Mouse (Mus musculus) midbrain, embryonic 12.5 days (tissue): ENCODE data around the gene Med12. TPM values are rescaled to one million over a fixed set of nuclear protein-coding genes. Genes with fewer than 3 reads are reported as not detected.

ENCODE experiments used
- ATAC-seq: fragments of 200-750 bp; cut with Nextera tagmentation; 2 replicates; pipeline ENCODE4 v1.8.0; 2017; ENCODE audit warnings: low read depth, moderate TSS enrichment, moderate library complexity; ENCODE audit not compliant: low FRiP score
- H3K27ac ChIP-seq: fragments of 300-500 bp; sonication (generic); replicated peaks from 2 replicates; pipeline ENCODE4 v1.5.1; 2016; ENCODE audit warnings: mild to moderate bottlenecking
- H3K27me3 ChIP-seq: fragments of 300-500 bp; sonication (generic); 2 replicates; pipeline ENCODE4 v1.6.1; 2016; ENCODE audit warnings: mild to moderate bottlenecking
- H3K36me3 ChIP-seq: fragments of 300-500 bp; sonication (generic); 2 replicates; pipeline ENCODE4 v1.6.1; 2016
- H3K4me1 ChIP-seq: fragments of 300-500 bp; sonication (generic); 2 replicates; pipeline ENCODE4 v1.6.1; 2016
- H3K4me2 ChIP-seq: fragments of 300-500 bp; sonication (generic); replicated peaks from 2 replicates; pipeline ENCODE4 v1.6.1; 2016; ENCODE audit warnings: mild to moderate bottlenecking, moderate library complexity
- H3K4me3 ChIP-seq: fragments of 300-500 bp; sonication (generic); 2 replicates; pipeline ENCODE4 v1.5.1; 2016; ENCODE audit warnings: mild to moderate bottlenecking
- H3K9ac ChIP-seq: fragments of 300-500 bp; sonication (generic); replicated peaks from 2 replicates; pipeline ENCODE4 v1.6.1; 2016; ENCODE audit warnings: mild to moderate bottlenecking, moderate library complexity
- H3K9me3 ChIP-seq: fragments of 300-500 bp; sonication (generic); 2 replicates; pipeline ENCODE4 v1.6.1; 2016; ENCODE audit warnings: mild to moderate bottlenecking
- WGBS: fragments of 180-500 bp; shearing (Covaris S2); methylation state at CpG from one replicate; pipeline ENCODE4 v1.1.7; 2016; 5-methylcytosine and 5-hydroxymethylcytosine counted together
- polyA plus RNA-seq: library from polyadenylated mRNA; unstranded; fragments of >200 nt; fragmentation: Nextera tagmentation; extraction: Ambion mirVana; gene quantifications from 2 replicates; pipeline ENCODE4 v1.2.1, GENCODE M21; 2016

Med12 gene
- polyA plus RNA-seq, 1 experiment from 2014 or later: 40.4 TPM

GRCm38 (mm10) chrX:101301654-101302053 is 27.8 kb downstream of the Med12 start:
- peak overlapping the region; percentile 51 for H3K4me2 ChIP-seq

DNA sequence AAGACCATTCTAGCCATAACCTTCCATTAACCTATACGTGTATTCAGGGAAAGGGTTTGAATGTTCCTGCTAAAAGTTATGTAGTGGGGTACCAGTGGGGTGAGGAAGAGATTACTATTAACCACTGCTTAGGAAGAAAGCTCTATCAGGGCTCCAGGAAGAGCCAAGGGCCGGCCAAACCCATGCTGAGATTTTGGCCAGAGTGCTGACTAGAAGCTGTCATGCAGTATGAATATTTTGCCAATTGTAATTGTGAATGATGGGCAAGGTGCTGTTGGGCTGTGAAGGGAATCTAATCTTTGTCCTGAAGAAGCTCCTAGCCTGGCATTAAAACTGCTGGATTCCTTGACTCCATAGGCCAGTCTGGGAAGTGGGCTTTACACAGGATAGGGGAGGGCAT is 30.8 kb downstream of the Med12 start:
- Histone ChIP-seq H3K36me3 (peaks cover 4% of the 10 kb centered on the region), H3K27ac (no peak overlapping the region), H3K9ac (no peak overlapping the region), H3K4me3 (no peak overlapping the region), H3K27me3 (peaks cover 41% of the 10 kb centered on the region), H3K4me1 (peaks cover 36% of the 10 kb centered on the region), H3K4me2 (no peak overlapping the region), H3K9me3 (no peaks in the 10 kb centered on the region)
- ATAC-seq: no peak
- 34% methylated on average over 2 of the region's 2 CpGs for WGBS

More at GRCm38 (mm10) chrX:101301654-101302053, 27.8 kb downstream of the Med12 start:
- Histone ChIP-seq H3K27ac (no peak overlapping the region), H3K9me3 (no peaks in the 10 kb centered on the region), H3K4me1 (peaks cover 36% of the 10 kb centered on the region), H3K36me3 (peaks cover 3% of the 10 kb centered on the region; the same call in 1 of the 2 replicates), H3K9ac (no peak overlapping the region; the same call in 1 of the 2 replicates), H3K4me3 (peak overlapping the region; percentile 49; the same call in 1 of the 2 replicates), H3K27me3 (peaks cover 32% of the 10 kb centered on the region)
- no peak for ATAC-seq
- 61% methylated on average over 9 of the region's 9 CpGs for WGBS

- no peaks in the 10 kb centered on the region for H3K9me3 ChIP-seq
- no peak overlapping the region for H3K9ac ChIP-seq
- no peak overlapping the region for H3K4me2 ChIP-seq
- no peak overlapping the region for H3K4me3 ChIP-seq
- H3K36me3 ChIP-seq: peaks cover 13% of the 10 kb centered on the region
- no peak for ATAC-seq
- H3K4me1 ChIP-seq: peaks cover 12% of the 10 kb centered on the region
- WGBS: 94% methylated on average over 5 of the region's 5 CpGs
- H3K27me3 ChIP-seq: peaks cover 22% of the 10 kb centered on the region
- H3K27ac ChIP-seq: no peak overlapping the region
These were observed 35.5 kb downstream of the Med12 start for GRCm38 (mm10) chrX:101309299-101309698.

DNA sequence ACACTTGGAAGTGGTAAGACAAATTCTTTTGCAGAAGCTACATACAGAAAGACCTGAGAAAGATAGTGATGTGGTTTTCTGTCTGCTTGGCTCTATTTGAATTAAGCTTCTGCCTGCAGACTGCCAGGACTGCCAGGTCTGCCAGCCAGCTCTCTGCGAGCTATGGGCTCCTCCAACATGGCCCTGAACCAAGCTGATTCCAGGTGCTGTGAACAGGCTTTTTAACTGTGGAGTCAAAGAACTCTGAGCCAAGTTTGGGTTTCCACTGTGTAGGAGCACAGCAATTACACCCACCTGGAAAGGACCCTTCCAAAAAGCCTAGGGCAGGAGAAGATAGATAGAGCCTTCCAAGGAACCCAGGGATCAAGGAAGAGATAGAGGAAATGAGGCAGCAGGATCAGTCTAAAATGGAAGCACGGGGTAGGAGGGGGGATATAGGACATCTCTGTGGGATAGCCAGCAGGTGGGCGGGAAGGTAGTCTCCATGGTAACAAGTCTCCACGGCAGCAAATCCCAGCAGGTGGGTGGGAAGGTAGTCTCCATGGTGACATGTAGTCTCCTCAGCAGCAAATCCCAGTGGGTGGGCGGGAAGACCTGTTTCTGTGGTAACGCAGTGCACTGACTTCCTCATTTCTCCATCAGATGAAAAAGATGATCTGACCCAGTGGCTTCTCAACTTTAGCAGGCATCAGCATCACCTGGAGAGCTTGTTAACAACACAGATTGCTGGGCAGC is 40.0 kb downstream of the Med12 start:
- Histone ChIP-seq H3K27ac (0 out of 2 replicates have a peak overlapping the region, but pooled peaks have one; percentile 20), H3K9me3 (no peaks in the 10 kb centered on the region), H3K4me3 (no peak overlapping the region), H3K36me3 (peaks cover 26% of the 10 kb centered on the region), H3K27me3 (peaks cover 9% of the 10 kb centered on the region; the same call in 1 of the 2 replicates), H3K4me2 (no peak overlapping the region), H3K4me1 (peaks cover 8% of the 10 kb centered on the region; the same call in 1 of the 2 replicates), H3K9ac (no peak overlapping the region)
- 0 out of 2 replicates have a peak, but pooled peaks have one; percentile 52 for ATAC-seq
- 33% methylated on average over 6 of the region's 6 CpGs for WGBS

DNA sequence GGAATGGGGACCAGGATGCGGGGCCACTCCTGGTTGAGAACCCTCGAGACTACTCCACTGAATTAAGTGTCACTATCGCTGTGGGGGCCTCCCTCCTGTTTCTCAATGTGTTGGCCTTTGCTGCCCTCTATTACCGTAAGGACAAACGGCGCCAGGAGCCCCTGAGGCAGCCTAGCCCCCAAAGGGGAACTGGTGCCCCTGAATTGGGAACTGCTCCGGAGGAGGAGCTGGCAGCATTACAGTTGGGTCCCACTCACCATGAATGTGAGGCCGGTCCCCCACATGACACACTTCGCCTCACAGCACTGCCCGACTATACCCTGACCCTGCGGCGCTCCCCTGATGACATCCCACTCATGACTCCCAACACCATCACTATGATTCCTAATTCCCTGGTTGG is 45.9 kb downstream of the Med12 start:
- Histone ChIP-seq H3K4me2 (no peak overlapping the region), H3K27me3 (peaks cover 3% of the 10 kb centered on the region; the same call in 1 of the 2 replicates), H3K9me3 (no peaks in the 10 kb centered on the region), H3K36me3 (peaks cover 28% of the 10 kb centered on the region), H3K27ac (no peak overlapping the region), H3K4me3 (no peak overlapping the region), H3K4me1 (no peaks in the 10 kb centered on the region), H3K9ac (no peak overlapping the region)
- 95% methylated on average over 12 of the region's 12 CpGs for WGBS
- no peak for ATAC-seq

GRCm38 (mm10) chrX:101325989-101326899 is 52.4 kb downstream of the Med12 start:
- Histone ChIP-seq H3K4me3 (no peak overlapping the region), H3K9me3 (no peaks in the 10 kb centered on the region), H3K4me1 (0 out of 2 replicates have a peak, but pooled peaks cover 3% of the 10 kb centered on the region), H3K36me3 (no peaks in the 10 kb centered on the region), H3K4me2 (no peak overlapping the region), H3K27ac (no peak overlapping the region), H3K9ac (no peak overlapping the region), H3K27me3 (no peaks in the 10 kb centered on the region)
- ATAC-seq: no peak
- 62% methylated on average over 8 of the region's 8 CpGs for whole genome bisulfite sequencing

- 29% methylated on average over 9 of the region's 10 CpGs for WGBS
- peaks cover 8% of the 10 kb centered on the region; the same call in 1 of the 2 replicates for H3K4me1 ChIP-seq
- H3K36me3 ChIP-seq: no peaks in the 10 kb centered on the region
- H3K27me3 ChIP-seq: no peaks in the 10 kb centered on the region
- no peak overlapping the region for H3K4me3 ChIP-seq
- H3K27ac ChIP-seq: peak overlapping the region; percentile 66
- 0 out of 2 replicates have a peak overlapping the region, but pooled peaks have one; percentile 6 for H3K9ac ChIP-seq
- ATAC-seq: no peak
- no peak overlapping the region; the same call in 1 of the 2 replicates for H3K4me2 ChIP-seq
- H3K9me3 ChIP-seq: no peaks in the 10 kb centered on the region
These were observed 55.7 kb downstream of the Med12 start for GRCm38 (mm10) chrX:101329372-101330028.

GRCm38 (mm10) chrX:101332031-101332374 is 58.2 kb downstream of the Med12 start:
- peak overlapping the region; percentile 44 for H3K4me2 ChIP-seq
- H3K4me1 ChIP-seq: peaks cover 8% of the 10 kb centered on the region; the same call in 1 of the 2 replicates
- H3K27me3 ChIP-seq: 0 out of 2 replicates have a peak, but pooled peaks cover 3% of the 10 kb centered on the region
- peak; percentile 25 for ATAC-seq
- H3K9ac ChIP-seq: 0 out of 2 replicates have a peak overlapping the region, but pooled peaks have one; percentile 41
- 55% methylated on average over 9 of the region's 9 CpGs for WGBS
- peak overlapping the region; percentile 90 for H3K27ac ChIP-seq
- no peaks in the 10 kb centered on the region for H3K36me3 ChIP-seq
- H3K4me3 ChIP-seq: peak overlapping the region; percentile 28
- no peaks in the 10 kb centered on the region for H3K9me3 ChIP-seq

DNA sequence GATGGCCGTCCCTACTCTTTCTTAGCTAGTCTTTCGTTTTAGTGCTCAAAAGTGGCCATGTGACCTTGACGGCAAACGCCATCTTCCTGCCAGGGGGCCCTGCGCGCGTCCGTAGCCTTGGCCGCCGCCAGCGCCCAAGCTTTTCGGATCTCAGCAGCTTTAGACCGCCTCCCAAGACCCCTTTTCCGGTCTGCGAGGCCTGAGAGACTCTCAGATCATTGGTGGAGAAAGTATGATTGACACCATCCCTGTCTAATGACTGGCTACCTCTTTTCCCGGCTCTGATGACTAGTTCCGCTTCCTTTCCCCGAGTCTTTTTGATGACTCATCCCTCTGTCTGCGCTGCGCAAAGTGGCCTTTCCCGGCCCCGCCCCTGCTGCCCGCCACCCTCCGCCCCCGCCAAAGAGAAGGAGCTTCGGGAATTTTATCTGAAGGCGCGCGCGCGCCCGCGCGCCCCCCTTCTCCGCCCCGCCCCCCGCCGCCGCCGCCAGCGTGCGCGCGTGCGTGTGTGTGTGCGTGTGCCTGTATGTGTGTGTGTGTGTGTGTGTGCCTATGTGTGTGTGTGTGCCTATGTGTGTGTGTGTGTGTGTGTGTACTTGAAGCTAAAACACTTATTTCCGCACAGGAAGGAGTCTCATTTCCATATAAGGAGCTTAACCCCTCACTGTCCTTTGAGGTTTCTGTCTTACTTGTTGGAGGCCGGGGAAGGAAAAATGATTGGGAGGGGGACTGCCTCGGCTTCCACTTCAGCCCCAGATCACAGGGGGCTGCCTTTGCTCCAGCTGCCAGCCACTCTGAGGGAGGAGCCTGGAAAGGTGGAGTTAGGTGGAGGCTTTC is 58.8 kb downstream of the Med12 start:
- Histone ChIP-seq H3K4me2 (peak overlapping the region; percentile 50), H3K27ac (peak overlapping the region; percentile 90), H3K36me3 (no peaks in the 10 kb centered on the region), H3K9me3 (no peaks in the 10 kb centered on the region), H3K4me1 (peaks cover 8% of the 10 kb centered on the region; the same call in 1 of the 2 replicates), H3K9ac (peak overlapping the region; percentile 41; the same call in 1 of the 2 replicates), H3K27me3 (0 out of 2 replicates have a peak, but pooled peaks cover 3% of the 10 kb centered on the region), H3K4me3 (peak overlapping the region; percentile 37)
- 25% methylated on average over 31 of the region's 49 CpGs for WGBS
- peak; percentile 95 for ATAC-seq

DNA sequence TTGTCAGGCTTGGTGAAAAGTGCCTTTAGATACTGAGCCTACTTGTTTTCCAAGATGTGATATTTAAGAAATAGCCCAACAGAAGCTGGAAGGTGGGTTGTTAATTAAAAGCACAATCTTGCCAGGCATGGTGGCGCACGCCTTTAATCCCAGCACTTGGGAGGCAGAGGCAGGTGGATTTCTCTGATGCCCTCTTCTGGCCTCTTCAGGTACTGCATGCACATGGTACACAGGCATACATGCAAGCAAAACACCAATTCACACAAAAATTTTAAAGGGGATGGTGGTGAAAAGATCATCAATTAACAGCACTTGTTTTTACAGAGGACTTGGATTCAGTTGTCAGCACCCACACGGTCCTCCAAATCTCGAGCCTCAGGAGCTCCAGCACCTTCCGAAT is 60.8 kb downstream of the Med12 start:
- 89% methylated on average over 5 of the region's 5 CpGs for WGBS
- Histone ChIP-seq H3K27ac (no peak overlapping the region), H3K36me3 (no peaks in the 10 kb centered on the region), H3K4me3 (no peak overlapping the region), H3K4me1 (peaks cover 5% of the 10 kb centered on the region; the same call in 1 of the 2 replicates), H3K9me3 (no peaks in the 10 kb centered on the region), H3K27me3 (0 out of 2 replicates have a peak, but pooled peaks cover 3% of the 10 kb centered on the region), H3K4me2 (no peak overlapping the region), H3K9ac (no peak overlapping the region)
- no peak for ATAC-seq
